Mouse (Mus musculus): ENCODE data around the gene Bbof1. TPM values are rescaled to one million over a fixed set of nuclear protein-coding genes. Genes with fewer than 3 reads are reported as not detected.

The Bbof1 gene
- polyA plus RNA-seq, 1 experiment from 2014 or later: 2.6 TPM

GRCm38 (mm10) chr12:84487324-84488056, 78.6 kb downstream of the Bbof1 start:
- Histone ChIP-seq H3K9me3 (replicated peaks) (no peaks in the 10 kb centered on the region), H3K4me2 (replicated peaks) (0 out of 2 replicates have a peak overlapping the region, but pooled peaks have one; percentile 3), H3K9ac (no peak overlapping the region), H3K36me3 (no peaks in the 10 kb centered on the region), H3K4me3 (no peak overlapping the region), H3K4me1 (peaks cover 9% of the 10 kb centered on the region), H3K27me3 (peaks cover 61% of the 10 kb centered on the region), H3K27ac (peak overlapping the region; percentile 44; the same call in 1 of the 2 replicates)
- peak; percentile 92 for ATAC-seq (ENCODE audit: low FRiP score)
- 31% methylated on average over 8 of the region's 8 CpGs for WGBS

Other genes with a start within 250 kb of the Bbof1 start
- 7.2 and 8.0 TPM in 2 replicates for gene Elmsan1, start 190.2 kb upstream of the Bbof1 start, polyA plus RNA-seq (2016; fragmentation: Nextera tagmentation; extraction: Ambion mirVana)
- gene Ptgr2, start 123.8 kb upstream of the Bbof1 start, polyA plus RNA-seq (2016; fragmentation: Nextera tagmentation; extraction: Ambion mirVana): 16.0 and 17.4 TPM in 2 replicates
- 99.3 and 101 TPM in 2 replicates for gene Zfp410, start 92.2 kb upstream of the Bbof1 start, polyA plus RNA-seq (2016; fragmentation: Nextera tagmentation; extraction: Ambion mirVana)
- 34.6 and 37.5 TPM in 2 replicates for gene Coq6, start 47.4 kb upstream of the Bbof1 start, polyA plus RNA-seq (2016; fragmentation: Nextera tagmentation; extraction: Ambion mirVana)
- gene Fam161b, start 47.2 kb upstream of the Bbof1 start, polyA plus RNA-seq (2016; fragmentation: Nextera tagmentation; extraction: Ambion mirVana): 13.6 and 15.8 TPM in 2 replicates
- 11.9 and 12.3 TPM in 2 replicates for gene Entpd5, start within 50 bp of the Bbof1 start, polyA plus RNA-seq (2016; fragmentation: Nextera tagmentation; extraction: Ambion mirVana)
- 29.2 and 29.9 TPM in 2 replicates for gene Rnf113a2, start 8.1 kb downstream of the Bbof1 start, polyA plus RNA-seq (2016; fragmentation: Nextera tagmentation; extraction: Ambion mirVana)
- gene Aldh6a1, start 41.9 kb downstream of the Bbof1 start, polyA plus RNA-seq (2016; fragmentation: Nextera tagmentation; extraction: Ambion mirVana): 32.6 and 33.9 TPM in 2 replicates
- gene Lin52, start 42.4 kb downstream of the Bbof1 start, polyA plus RNA-seq (2016; fragmentation: Nextera tagmentation; extraction: Ambion mirVana): 31.1 and 31.8 TPM in 2 replicates
- gene Vsx2, start 160.7 kb downstream of the Bbof1 start, polyA plus RNA-seq (2016; fragmentation: Nextera tagmentation; extraction: Ambion mirVana): 8.3 and 9.4 TPM in 2 replicates
- 13.7 and 17.1 TPM in 2 replicates for gene Abcd4, start 208.3 kb downstream of the Bbof1 start, polyA plus RNA-seq (2016; fragmentation: Nextera tagmentation; extraction: Ambion mirVana)
- gene Vrtn, start 231.9 kb downstream of the Bbof1 start, polyA plus RNA-seq (2016; fragmentation: Nextera tagmentation; extraction: Ambion mirVana): not detected in 2 replicates